9 mouse cellular contexts compared by ENCODE assay signal in genomic region chr17:67861744-67862535, GRCm38 (mm10).
DNase-seq lines count a peak whose midpoint lies in the region; ATAC-seq and TF ChIP-seq lines count a peak whose summit lies in the region.
"Had no signal": no experiment of that assay in that cellular context is flagged by ENCODE, and none has a peak within 500 bp of the region (broad histone marks: within the 10 kb centered on the region; RNA-seq: fewer than 3 reads in every experiment).

No protein-coding gene starts in this region.

- H3K27me3 ChIP-seq in MEL (ENCODE audit: control insufficient read depth in 1 of 2, insufficient read depth in 2 of 2, low read length in 2 of 2): no peaks in the 10 kb centered on the region
- no peaks in the 10 kb centered on the region for H3K27me3 ChIP-seq in forebrain, embryonic 12.5 days
- no peaks in the 10 kb centered on the region for H3K27me3 ChIP-seq in lung, embryonic 15.5 days

- no peak overlapping the region for H3K27ac ChIP-seq in MEL (ENCODE audit: control insufficient read depth, low read depth, low read length)
- no peak overlapping the region for H3K27ac ChIP-seq in forebrain, embryonic 12.5 days
- H3K27ac ChIP-seq in lung, embryonic 15.5 days: no peak overlapping the region

- TF ChIP-seq EP300 in MEL (IDR thresholded peaks at IDR 0.05; ENCODE audit: low read depth in 1 of 2, low read length in 2 of 2): no peak

- no peak overlapping the region for H3K4me3 ChIP-seq in MEL (ENCODE audit: control insufficient read depth in 1 of 2, insufficient read depth in 1 of 2, low read depth in 2 of 2, low read length in 2 of 2)
- H3K4me3 ChIP-seq in forebrain, embryonic 12.5 days (replicated peaks): no peak overlapping the region
- H3K4me3 ChIP-seq in lung, embryonic 15.5 days: no peak overlapping the region
- H3K4me3 ChIP-seq: erythroblast, embryonic 14.5 days had no signal

- no peaks in the 10 kb centered on the region for H3K4me1 ChIP-seq in MEL (ENCODE audit: control insufficient read depth in 1 of 2, insufficient read depth in 2 of 2, low read length in 2 of 2)
- H3K4me1 ChIP-seq in forebrain, embryonic 12.5 days: no peaks in the 10 kb centered on the region; the same call in 1 of the 2 replicates
- H3K4me1 ChIP-seq in lung, embryonic 15.5 days: 0 out of 2 replicates have a peak, but pooled peaks cover 5% of the 10 kb centered on the region

- peak; percentile 7 for DNase-seq in MEL (ENCODE audit: low read depth, low spot score)
- DNase-seq in c-Kit-positive CD71-negative TER-119-negative erythroid progenitor cells, embryonic 14.5 days (ENCODE audit: low read depth): peak; percentile 39
- DNase-seq in layer of hippocampus, adult 8-10 months (ENCODE audit: low spot score in 2 of 2): peak; percentile 17 to 75
- DNase-seq in retina, adult 2 months (ENCODE audit: low read depth, low spot score): peak; percentile 22

- ATAC-seq in forebrain, embryonic 12.5 days (ENCODE audit: low FRiP score): peak; percentile 75
- ATAC-seq in hematopoietic stem cell, adult 5-6 weeks (replicated peaks in 1 of 2; ENCODE audit: insufficient read depth in 1 of 2, low FRiP score in 2 of 2, low TSS enrichment in 1 of 2, low read depth in 1 of 2, poor library complexity in 2 of 2, severe bottlenecking in 2 of 2): peak; percentile 89 to 91
- peak; percentile 48 for ATAC-seq in lung, embryonic 15.5 days (ENCODE audit: borderline replicate concordance, extremely low read depth, low FRiP score, low TSS enrichment)
- no peak for ATAC-seq in inflammation-experienced regulatory T-cells, adult 6 months

- no peak overlapping the region for H3K4me2 ChIP-seq in forebrain, embryonic 12.5 days
- no peak overlapping the region for H3K4me2 ChIP-seq in lung, embryonic 15.5 days

- H3K9ac ChIP-seq in MEL (ENCODE audit: control insufficient read depth, low read depth, low read length, poor library complexity, severe bottlenecking): no peak overlapping the region
- no peak overlapping the region for H3K9ac ChIP-seq in forebrain, embryonic 12.5 days
- no peak overlapping the region for H3K9ac ChIP-seq in lung, embryonic 15.5 days

- no peak for TF ChIP-seq POLR2A in MEL (IDR thresholded peaks at IDR 0.05; ENCODE audit: control insufficient read depth in 1 of 2, insufficient read depth in 1 of 2, low read depth in 1 of 2, low read length in 2 of 2, poor library complexity in 1 of 2)

- no peaks in the 10 kb centered on the region for H3K79me2 ChIP-seq in MEL (ENCODE audit: control insufficient read depth, insufficient read depth, low read length, poor library complexity)

- H3K36me3 ChIP-seq in MEL (ENCODE audit: control insufficient read depth in 1 of 2, insufficient read depth in 2 of 2, low read length in 2 of 2): no peaks in the 10 kb centered on the region
- no peaks in the 10 kb centered on the region for H3K36me3 ChIP-seq in forebrain, embryonic 12.5 days (replicated peaks)
- peaks cover 52% of the 10 kb centered on the region for H3K36me3 ChIP-seq in lung, embryonic 15.5 days

- H3K9me3 ChIP-seq in MEL (replicated peaks; ENCODE audit: insufficient read depth, low read length): no peaks in the 10 kb centered on the region
- no peaks in the 10 kb centered on the region for H3K9me3 ChIP-seq in forebrain, embryonic 12.5 days
- H3K9me3 ChIP-seq in lung, embryonic 15.5 days: no peaks in the 10 kb centered on the region

- peak; percentile 31 for TF ChIP-seq RAD21 in MEL (IDR thresholded peaks at IDR 0.05; ENCODE audit: low read depth, low read length)

- WGBS in forebrain, embryonic 12.5 days: 80% methylated on average over 16 of the region's 16 CpGs
- 76% methylated on average over 16 of the region's 16 CpGs for WGBS in lung, embryonic 15.5 days

- peak; percentile 32 to 66 (median 39) for TF ChIP-seq CTCF in MEL (IDR thresholded peaks at IDR 0.05 in 2 of 3, conservative IDR thresholded peaks at IDR 0.05 in 1 of 3; ENCODE audit: control insufficient read depth in 1 of 3, insufficient read depth in 1 of 3, low read depth in 2 of 3, low read length in 3 of 3, poor library complexity in 1 of 3, severe bottlenecking in 1 of 3)

TF ChIP-seq in MEL, 35 proteins besides CTCF, POLR2A, EP300 and RAD21:
- TF ChIP-seq E2F4 (IDR thresholded peaks at IDR 0.05; ENCODE audit: borderline replicate concordance, low read depth, low read length): no peak
- TF ChIP-seq ZNF384 (IDR thresholded peaks at IDR 0.05; ENCODE audit: low read depth, low read length): no peak
- no peak for TF ChIP-seq POLR2AphosphoS2 (IDR thresholded peaks at IDR 0.05; ENCODE audit: low read length)
- peak; percentile 22; the same call in 1 of the 2 replicates for TF ChIP-seq SMC3 (IDR thresholded peaks at IDR 0.05; ENCODE audit: low read depth, low read length)
- no peak for TF ChIP-seq SIN3A (IDR thresholded peaks at IDR 0.05; ENCODE audit: low read length)
- no peak for TF ChIP-seq MYB (IDR thresholded peaks at IDR 0.05; ENCODE audit: low read depth, low read length)
- TF ChIP-seq NELFE (IDR thresholded peaks at IDR 0.05; ENCODE audit: low read depth, low read length): no peak
